Mouse (Mus musculus): ENCODE results near the gene Cbx5. TPM values are rescaled to one million over a fixed set of nuclear protein-coding genes. Genes with fewer than 3 reads are reported as not detected.
"Not testable (repeated sequence)": the region's sequence is repeated elsewhere in the genome, so short reads cannot be mapped to it uniquely, and the experiment has no call there.

The Cbx5 gene
- 91.9 and 97.2 TPM in 2 replicates for polyA plus RNA-seq (2015; fragmentation: Nextera tagmentation; extraction: Ambion mirVana)

DNA sequence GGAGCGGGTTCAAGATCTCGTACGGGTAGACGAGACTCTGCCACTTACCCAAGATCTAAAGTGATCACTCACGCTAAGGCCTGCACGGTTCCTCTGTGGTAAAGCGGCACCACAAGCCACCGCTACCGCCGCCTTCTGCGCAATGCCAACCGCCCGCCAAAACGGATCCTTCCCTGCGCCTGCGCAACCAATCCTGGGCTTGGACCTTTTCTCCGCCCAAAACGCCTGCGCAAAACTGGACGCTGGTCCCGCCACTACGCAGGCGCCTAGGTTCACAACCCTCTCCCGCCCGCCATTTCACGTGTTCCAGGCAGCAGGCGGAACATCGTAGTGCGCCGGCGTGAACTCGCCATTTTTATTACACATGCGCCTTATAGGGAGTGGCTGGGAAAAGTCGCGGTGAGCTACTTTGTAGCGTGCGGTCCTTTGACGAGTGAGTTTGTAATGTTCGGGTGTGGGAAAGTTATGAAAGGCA lies at the start of gene Cbx5:
TSS of gene Cbx5 (minus strand) at position 132 of the 475 bp plus-strand sequence.
- Histone ChIP-seq H3K27me3 (replicated peaks) (no peaks in the 10 kb centered on the region), H3K9me3 (no peaks in the 10 kb centered on the region), H3K27ac (replicated peaks) (peak within 1 kb of the TSS; percentile 96), H3K4me1 (peaks cover 45% of the 10 kb centered on the region), H3K4me2 (peak within 1 kb of the TSS; percentile 89), H3K9ac (peak within 1 kb of the TSS; percentile 94), H3K36me3 (peaks cover 48% of the 10 kb centered on the region), H3K4me3 (peak within 1 kb of the TSS; percentile 80)
- peak; percentile 86 for ATAC-seq (ENCODE audit: extremely low read depth, insufficient number of reproducible peaks, low FRiP score, low TSS enrichment)
- WGBS = under 1% methylated on average over 39 of the region's 39 CpGs

- H3K27me3 ChIP-seq (replicated peaks) = no peaks in the 10 kb centered on the region
- ATAC-seq (ENCODE audit: extremely low read depth, insufficient number of reproducible peaks, low FRiP score, low TSS enrichment) = no peak
- peaks cover 30% of the 10 kb centered on the region for H3K4me1 ChIP-seq
- peak overlapping the region; percentile 59; the same call in 1 of the 2 replicates for H3K9ac ChIP-seq
- H3K4me3 ChIP-seq = no peak overlapping the region
- H3K27ac ChIP-seq (replicated peaks) = peak overlapping the region; percentile 85
- H3K36me3 ChIP-seq = peaks cover 33% of the 10 kb centered on the region
- no peaks in the 10 kb centered on the region for H3K9me3 ChIP-seq
- H3K4me2 ChIP-seq = peak overlapping the region; percentile 24
- 42% methylated on average over 1 of the region's 1 CpGs for WGBS
Measured at GRCm38 (mm10) chr15:103285778-103286417, 46.3 kb upstream of the Cbx5 start.

DNA sequence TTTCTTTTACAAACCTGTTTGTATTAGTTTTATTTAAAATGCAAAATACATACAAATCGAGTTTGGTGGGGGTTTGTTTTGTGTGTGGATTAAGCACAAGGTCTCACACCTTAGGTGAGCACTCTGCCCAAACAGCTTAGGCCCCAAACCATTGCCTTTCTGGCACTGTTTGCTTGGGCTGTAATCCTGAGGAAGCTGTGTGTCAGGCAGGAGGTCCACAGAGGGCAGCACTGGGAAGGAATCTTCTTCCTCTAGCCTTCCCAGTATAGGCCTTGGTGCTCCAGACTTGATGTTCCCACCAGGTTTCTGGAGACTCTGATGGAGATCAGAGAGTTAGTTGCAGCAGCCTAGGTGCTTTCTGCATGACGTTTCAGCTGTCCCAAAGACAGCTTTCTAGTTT lies 45.0 kb upstream of the Cbx5 start:
- no peaks in the 10 kb centered on the region for H3K27me3 ChIP-seq (replicated peaks)
- peak overlapping the region; percentile 59; the same call in 1 of the 2 replicates for H3K9ac ChIP-seq
- no peaks in the 10 kb centered on the region for H3K9me3 ChIP-seq
- H3K36me3 ChIP-seq = peaks cover 23% of the 10 kb centered on the region
- H3K4me2 ChIP-seq = no peak overlapping the region
- peak overlapping the region; percentile 85 for H3K27ac ChIP-seq (replicated peaks)
- no peak for ATAC-seq (ENCODE audit: extremely low read depth, insufficient number of reproducible peaks, low FRiP score, low TSS enrichment)
- 30% methylated on average over 2 of the region's 2 CpGs for WGBS
- no peak overlapping the region for H3K4me3 ChIP-seq
- H3K4me1 ChIP-seq = peaks cover 34% of the 10 kb centered on the region

GRCm38 (mm10) chr15:103284066-103284465 lies 44.5 kb upstream of the Cbx5 start:
- Histone ChIP-seq H3K4me2 (no peak overlapping the region), H3K36me3 (peaks cover 17% of the 10 kb centered on the region), H3K9me3 (no peaks in the 10 kb centered on the region), H3K4me3 (no peak overlapping the region), H3K27me3 (replicated peaks) (no peaks in the 10 kb centered on the region), H3K4me1 (peaks cover 29% of the 10 kb centered on the region), H3K9ac (no peak overlapping the region), H3K27ac (replicated peaks) (peak overlapping the region; percentile 85; the same call in 1 of the 2 replicates)
- whole genome bisulfite sequencing = 63% methylated on average over 3 of the region's 3 CpGs
- ATAC-seq (ENCODE audit: extremely low read depth, insufficient number of reproducible peaks, low FRiP score, low TSS enrichment) = no peak

GRCm38 (mm10) chr15:103281465-103282205 lies 42.0 kb upstream of the Cbx5 start:
- 93% methylated on average over 3 of the region's 3 CpGs for WGBS
- H3K9ac ChIP-seq = no peak overlapping the region
- H3K4me3 ChIP-seq = no peak overlapping the region
- no peak overlapping the region for H3K27ac ChIP-seq (replicated peaks)
- H3K4me2 ChIP-seq = no peak overlapping the region
- H3K27me3 ChIP-seq (replicated peaks) = no peaks in the 10 kb centered on the region
- H3K4me1 ChIP-seq = peaks cover 29% of the 10 kb centered on the region
- ATAC-seq (ENCODE audit: extremely low read depth, insufficient number of reproducible peaks, low FRiP score, low TSS enrichment) = no peak
- peaks cover 11% of the 10 kb centered on the region for H3K36me3 ChIP-seq
- H3K9me3 ChIP-seq = no peaks in the 10 kb centered on the region

DNA sequence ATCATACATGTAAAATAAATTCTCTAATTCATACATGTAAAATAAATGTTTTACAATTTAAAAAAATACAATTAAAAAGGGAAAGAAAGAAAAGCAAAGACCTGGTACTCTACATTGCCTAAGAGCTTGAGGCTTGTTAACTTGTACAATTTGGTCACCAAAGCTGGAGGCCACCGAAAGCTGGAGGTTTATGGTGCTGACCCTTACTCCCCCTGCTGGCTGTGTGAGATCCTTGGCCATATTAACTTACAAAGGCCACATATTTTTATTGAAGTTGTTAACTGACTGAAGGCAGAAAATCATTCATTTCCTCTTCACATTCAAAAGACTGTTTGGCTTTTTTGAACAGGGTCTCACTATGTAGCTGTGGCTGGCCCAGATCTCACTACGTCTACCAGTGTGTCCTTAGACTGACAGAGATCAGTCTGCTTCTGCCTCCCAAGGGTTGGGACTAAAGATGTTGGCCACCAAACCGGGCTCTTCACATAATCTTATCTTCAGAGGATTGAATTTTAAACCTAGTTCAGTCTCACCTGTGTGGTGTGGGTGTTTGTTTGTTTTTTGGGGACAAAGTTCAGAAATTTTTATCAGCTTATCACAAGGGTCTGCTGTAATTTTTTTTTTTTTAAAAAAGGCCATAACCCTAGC lies 41.3 kb upstream of the Cbx5 start:
- WGBS = 59% methylated on average over 3 of the region's 3 CpGs
- no peaks in the 10 kb centered on the region for H3K9me3 ChIP-seq
- H3K27ac ChIP-seq (replicated peaks) = no peak overlapping the region
- H3K36me3 ChIP-seq = peaks cover 11% of the 10 kb centered on the region
- no peak for ATAC-seq (ENCODE audit: extremely low read depth, insufficient number of reproducible peaks, low FRiP score, low TSS enrichment)
- no peak overlapping the region for H3K4me2 ChIP-seq
- H3K27me3 ChIP-seq (replicated peaks) = no peaks in the 10 kb centered on the region
- peaks cover 25% of the 10 kb centered on the region for H3K4me1 ChIP-seq
- no peak overlapping the region for H3K9ac ChIP-seq
- no peak overlapping the region for H3K4me3 ChIP-seq

DNA sequence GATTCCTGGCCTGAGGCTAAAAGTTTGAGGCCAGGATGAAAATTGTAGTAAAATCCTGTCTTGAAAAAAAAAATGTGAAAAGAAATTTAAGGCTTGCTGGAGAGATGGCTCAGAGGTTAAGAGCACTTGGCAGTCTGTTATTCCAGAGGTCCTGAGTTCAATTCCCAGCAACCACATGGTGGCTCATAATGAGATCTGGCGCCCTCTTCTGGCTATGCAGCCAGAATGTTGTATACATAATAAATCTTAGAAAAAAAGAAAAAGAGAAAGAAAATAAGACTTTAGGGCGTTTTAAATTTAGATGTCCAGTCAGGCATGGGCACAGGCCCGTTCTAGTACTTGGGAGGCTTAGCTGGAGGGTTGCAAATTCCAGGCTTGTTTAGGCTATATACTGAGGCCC lies 40.1 kb upstream of the Cbx5 start:
- Histone ChIP-seq H3K4me1 (peaks cover 15% of the 10 kb centered on the region), H3K4me3 (no peak overlapping the region), H3K36me3 (peaks cover 11% of the 10 kb centered on the region), H3K27me3 (replicated peaks) (no peaks in the 10 kb centered on the region), H3K27ac (replicated peaks) (no peak overlapping the region), H3K9ac (no peak overlapping the region), H3K4me2 (no peak overlapping the region), H3K9me3 (no peaks in the 10 kb centered on the region)
- 63% methylated on average over 3 of the region's 3 CpGs for WGBS
- ATAC-seq (ENCODE audit: extremely low read depth, insufficient number of reproducible peaks, low FRiP score, low TSS enrichment) = no peak

GRCm38 (mm10) chr15:103277949-103278348 lies 38.3 kb upstream of the Cbx5 start:
- 69% methylated on average over 7 of the region's 7 CpGs for WGBS
- Histone ChIP-seq H3K27ac (replicated peaks) (no peak overlapping the region), H3K27me3 (replicated peaks) (no peaks in the 10 kb centered on the region), H3K4me2 (no peak overlapping the region), H3K4me1 (peaks cover 29% of the 10 kb centered on the region), H3K36me3 (peaks cover 9% of the 10 kb centered on the region), H3K9me3 (no peaks in the 10 kb centered on the region), H3K9ac (no peak overlapping the region), H3K4me3 (no peak overlapping the region)
- no peak for ATAC-seq (ENCODE audit: extremely low read depth, insufficient number of reproducible peaks, low FRiP score, low TSS enrichment)

DNA sequence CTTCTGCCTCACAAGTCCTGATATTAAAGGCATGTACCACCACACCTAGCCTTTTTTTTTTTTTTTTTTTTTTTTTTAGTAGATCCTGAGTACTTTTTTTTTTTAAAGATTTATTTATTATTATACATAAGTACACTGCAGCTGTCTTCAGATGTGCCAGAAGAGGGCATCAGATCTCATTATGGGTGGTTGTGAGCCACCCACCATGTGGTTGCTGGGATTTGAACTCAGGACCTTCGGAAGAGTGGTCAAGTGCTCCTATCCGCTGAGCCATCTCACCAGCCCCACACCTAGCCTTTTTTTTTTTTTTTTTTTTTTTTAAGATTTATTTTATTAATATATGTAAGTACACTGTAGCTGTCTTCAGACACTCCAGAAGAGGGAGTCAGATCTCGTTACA lies 36.3 kb upstream of the Cbx5 start:
- H3K27me3 ChIP-seq (replicated peaks); H3K4me2 ChIP-seq; H3K9ac ChIP-seq; H3K4me3 ChIP-seq; ATAC-seq (ENCODE audit: extremely low read depth, insufficient number of reproducible peaks, low FRiP score, low TSS enrichment); H3K27ac ChIP-seq (replicated peaks); H3K9me3 ChIP-seq; H3K36me3 ChIP-seq: not testable (repeated sequence)
- peaks cover 29% of the 10 kb centered on the region for H3K4me1 ChIP-seq
- 91% methylated on average over 3 of the region's 3 CpGs for WGBS

GRCm38 (mm10) chr15:103272419-103273279 lies 33.0 kb upstream of the Cbx5 start, which contains the start of gene Copz1:
Copz1 (plus strand) TSS chr15:103272714.
- no peaks in the 10 kb centered on the region for H3K9me3 ChIP-seq
- no peaks in the 10 kb centered on the region for H3K27me3 ChIP-seq (replicated peaks)
- peak; percentile 98 for ATAC-seq (ENCODE audit: extremely low read depth, insufficient number of reproducible peaks, low FRiP score, low TSS enrichment)
- no peaks in the 10 kb centered on the region for H3K36me3 ChIP-seq
- H3K9ac ChIP-seq = peak within 1 kb of the TSS; percentile 92
- peaks cover 19% of the 10 kb centered on the region for H3K4me1 ChIP-seq
- peak within 1 kb of the TSS; percentile 51 for H3K27ac ChIP-seq (replicated peaks)
- peak within 1 kb of the TSS; percentile 78 for H3K4me2 ChIP-seq
- H3K4me3 ChIP-seq = peak within 1 kb of the TSS; percentile 76
- under 1% methylated on average over 38 of the region's 38 CpGs for WGBS
